Mouse (Mus musculus): ENCODE data around the gene Pheta2. TPM values are rescaled to one million over a fixed set of nuclear protein-coding genes. Genes with fewer than 3 reads are reported as not detected.

The Pheta2 gene
- polyA plus RNA-seq, 1 experiment: 0.45 TPM

- Histone ChIP-seq H3K36me3 (ENCODE audit: control insufficient read depth, insufficient read depth, low read length) (no peaks in the 10 kb centered on the region), H3K4me3 (ENCODE audit: insufficient read depth, low read depth, low read length) (peak overlapping the region; percentile 73), H3K27ac (ENCODE audit: insufficient read depth, low read depth, low read length) (no peak overlapping the region), H3K4me1 (ENCODE audit: control insufficient read depth, insufficient read depth, low read length) (0 out of 2 replicates have a peak, but pooled peaks cover 6% of the 10 kb centered on the region), H3K27me3 (replicated peaks; ENCODE audit: control insufficient read depth, insufficient read depth, low read length) (no peaks in the 10 kb centered on the region)
- WGBS: 10% methylated on average over 4 of the region's 4 CpGs
- no peak for DNase-seq
- TF ChIP-seq CTCF (conservative IDR thresholded peaks at IDR 0.05; ENCODE audit: insufficient read depth, insufficient read length, low read depth, low read length): no peak
- TF ChIP-seq POLR2A (IDR thresholded peaks at IDR 0.05; ENCODE audit: low read depth, low read length): no peak
Observed at GRCm38 (mm10) chr15:82337875-82338274, 867 bp upstream of the Pheta2 start.

- no peaks in the 10 kb centered on the region for H3K27me3 ChIP-seq (replicated peaks; ENCODE audit: control insufficient read depth, insufficient read depth, low read length)
- TF ChIP-seq POLR2A (IDR thresholded peaks at IDR 0.05; ENCODE audit: low read depth, low read length): no peak
- no peak for TF ChIP-seq CTCF (conservative IDR thresholded peaks at IDR 0.05; ENCODE audit: insufficient read depth, insufficient read length, low read depth, low read length)
- H3K36me3 ChIP-seq (ENCODE audit: control insufficient read depth, insufficient read depth, low read length): no peaks in the 10 kb centered on the region
- peaks cover 13% of the 10 kb centered on the region; the same call in 1 of the 2 replicates for H3K4me1 ChIP-seq (ENCODE audit: control insufficient read depth, insufficient read depth, low read length)
- 56% methylated on average over 10 of the region's 10 CpGs for WGBS
- peak overlapping the region; percentile 73 for H3K4me3 ChIP-seq (ENCODE audit: insufficient read depth, low read depth, low read length)
- no peak overlapping the region for H3K27ac ChIP-seq (ENCODE audit: insufficient read depth, low read depth, low read length)
- no peak for DNase-seq
Observed at GRCm38 (mm10) chr15:82339150-82339549, 408 bp downstream of the Pheta2 start.

GRCm38 (mm10) chr15:82339634-82340254, 1.0 kb downstream of the Pheta2 start:
- TF ChIP-seq CTCF (conservative IDR thresholded peaks at IDR 0.05; ENCODE audit: insufficient read depth, insufficient read length, low read depth, low read length) (no peak), POLR2A (IDR thresholded peaks at IDR 0.05; ENCODE audit: low read depth, low read length) (no peak)
- 75% methylated on average over 8 of the region's 8 CpGs for WGBS
- peaks cover 16% of the 10 kb centered on the region; the same call in 1 of the 2 replicates for H3K4me1 ChIP-seq (ENCODE audit: control insufficient read depth, insufficient read depth, low read length)

GRCm38 (mm10) chr15:82340414-82341035, 1.8 kb downstream of the Pheta2 start:
- 58% methylated on average over 21 of the region's 21 CpGs for WGBS
- no peaks in the 10 kb centered on the region for H3K36me3 ChIP-seq (ENCODE audit: control insufficient read depth, insufficient read depth, low read length)
- no peak for DNase-seq
- H3K27me3 ChIP-seq (replicated peaks; ENCODE audit: control insufficient read depth, insufficient read depth, low read length): no peaks in the 10 kb centered on the region
- peaks cover 16% of the 10 kb centered on the region; the same call in 1 of the 2 replicates for H3K4me1 ChIP-seq (ENCODE audit: control insufficient read depth, insufficient read depth, low read length)
- peak overlapping the region; percentile 15; the same call in 1 of the 2 replicates for H3K4me3 ChIP-seq (ENCODE audit: insufficient read depth, low read depth, low read length)
- no peak overlapping the region for H3K27ac ChIP-seq (ENCODE audit: insufficient read depth, low read depth, low read length)
- no peak for TF ChIP-seq POLR2A (IDR thresholded peaks at IDR 0.05; ENCODE audit: low read depth, low read length)
- TF ChIP-seq CTCF (conservative IDR thresholded peaks at IDR 0.05; ENCODE audit: insufficient read depth, insufficient read length, low read depth, low read length): no peak

More at GRCm38 (mm10) chr15:82339634-82340254, 1.0 kb downstream of the Pheta2 start:
- Histone ChIP-seq H3K27me3 (replicated peaks; ENCODE audit: control insufficient read depth, insufficient read depth, low read length) (no peaks in the 10 kb centered on the region), H3K27ac (ENCODE audit: insufficient read depth, low read depth, low read length) (no peak overlapping the region), H3K36me3 (ENCODE audit: control insufficient read depth, insufficient read depth, low read length) (no peaks in the 10 kb centered on the region), H3K4me3 (ENCODE audit: insufficient read depth, low read depth, low read length) (no peak overlapping the region)
- no peak for DNase-seq

- H3K36me3 ChIP-seq (ENCODE audit: control insufficient read depth, insufficient read depth, low read length): no peaks in the 10 kb centered on the region
- no peaks in the 10 kb centered on the region for H3K27me3 ChIP-seq (replicated peaks; ENCODE audit: control insufficient read depth, insufficient read depth, low read length)
- peaks cover 16% of the 10 kb centered on the region; the same call in 1 of the 2 replicates for H3K4me1 ChIP-seq (ENCODE audit: control insufficient read depth, insufficient read depth, low read length)
- peak; percentile 40 for DNase-seq
- TF ChIP-seq CTCF (conservative IDR thresholded peaks at IDR 0.05; ENCODE audit: insufficient read depth, insufficient read length, low read depth, low read length) (no peak), POLR2A (IDR thresholded peaks at IDR 0.05; ENCODE audit: low read depth, low read length) (no peak)
- H3K27ac ChIP-seq (ENCODE audit: insufficient read depth, low read depth, low read length): no peak overlapping the region
- peak overlapping the region; percentile 15; the same call in 1 of the 2 replicates for H3K4me3 ChIP-seq (ENCODE audit: insufficient read depth, low read depth, low read length)
- WGBS: 9% methylated on average over 39 of the region's 40 CpGs
Observed at GRCm38 (mm10) chr15:82341036-82341501, 2.3 kb downstream of the Pheta2 start.

- Histone ChIP-seq H3K4me3 (ENCODE audit: insufficient read depth, low read depth, low read length) (no peak overlapping the region), H3K27ac (ENCODE audit: insufficient read depth, low read depth, low read length) (no peak overlapping the region), H3K36me3 (ENCODE audit: control insufficient read depth, insufficient read depth, low read length) (no peaks in the 10 kb centered on the region), H3K27me3 (replicated peaks; ENCODE audit: control insufficient read depth, insufficient read depth, low read length) (no peaks in the 10 kb centered on the region), H3K4me1 (ENCODE audit: control insufficient read depth, insufficient read depth, low read length) (peaks cover 16% of the 10 kb centered on the region; the same call in 1 of the 2 replicates)
- WGBS: 77% methylated on average over 15 of the region's 15 CpGs
- TF ChIP-seq CTCF (conservative IDR thresholded peaks at IDR 0.05; ENCODE audit: insufficient read depth, insufficient read length, low read depth, low read length) (no peak), POLR2A (IDR thresholded peaks at IDR 0.05; ENCODE audit: low read depth, low read length) (no peak)
- DNase-seq: no peak
Observed at GRCm38 (mm10) chr15:82341675-82342542, 3.2 kb downstream of the Pheta2 start.
